Mouse (Mus musculus) hindbrain, embryonic 16.5 days (tissue): ENCODE data around the gene Atp1a2. TPM values are rescaled to one million over a fixed set of nuclear protein-coding genes. Genes with fewer than 3 reads are reported as not detected.
A peak's percentile ranks its signal among the peaks of the same experiment; 100 is the strongest.

Source experiments
- ATAC-seq: fragments of 200-750 bp; cut with Nextera tagmentation; 2 replicates; pipeline ENCODE4 v1.8.0; 2017; ENCODE audit warnings: moderate TSS enrichment, moderate library complexity
- H3K27ac ChIP-seq: fragments of 300-500 bp; sonication (generic); 2 replicates; pipeline ENCODE4 v1.5.1; 2014; ENCODE audit warnings: low read depth, mild to moderate bottlenecking, control low read depth, low read length, moderate library complexity
- H3K27me3 ChIP-seq: fragments of 300-500 bp; sonication (generic); replicated peaks from 2 replicates; pipeline ENCODE4 v1.6.1; 2014; ENCODE audit warnings: low read length; ENCODE audit not compliant: control insufficient read depth, insufficient read depth
- H3K36me3 ChIP-seq: fragments of 300-500 bp; sonication (generic); 2 replicates; pipeline ENCODE4 v1.6.1; 2014; ENCODE audit warnings: mild to moderate bottlenecking, low read length, moderate library complexity, mixed read lengths; ENCODE audit not compliant: control insufficient read depth, insufficient read depth
- H3K4me1 ChIP-seq: fragments of 300-500 bp; sonication (generic); 2 replicates; pipeline ENCODE4 v1.6.1; 2014; ENCODE audit warnings: low read depth, low read length; ENCODE audit not compliant: control insufficient read depth, insufficient read depth
- H3K4me2 ChIP-seq: fragments of 300-500 bp; sonication (generic); 2 replicates; pipeline ENCODE4 v1.6.1; 2014; ENCODE audit warnings: mild to moderate bottlenecking, low read length, control low read depth, moderate library complexity
- H3K4me3 ChIP-seq: fragments of 300-500 bp; sonication (generic); 2 replicates; pipeline ENCODE4 v1.5.1; 2014; ENCODE audit warnings: mild to moderate bottlenecking, low read length, control low read depth, moderate library complexity
- H3K9ac ChIP-seq: fragments of 300-500 bp; sonication (generic); 2 replicates; pipeline ENCODE4 v1.6.1; 2014; ENCODE audit warnings: low read depth, mild to moderate bottlenecking, control low read depth, low read length, moderate library complexity
- H3K9me3 ChIP-seq: fragments of 300-500 bp; sonication (generic); 2 replicates; pipeline ENCODE4 v1.6.1; 2014; ENCODE audit warnings: mild to moderate bottlenecking, low read length, moderate library complexity; ENCODE audit not compliant: control insufficient read depth
- WGBS: fragments of 180-500 bp; shearing (Covaris S2); extraction: QIAGEN DNeasy Blood & Tissue Kit; methylation state at CpG from one replicate; pipeline ENCODE4 v1.1.7; 2014; 5-methylcytosine and 5-hydroxymethylcytosine counted together
- polyA plus RNA-seq: library from polyadenylated mRNA; unstranded; fragments of >200 nt; fragmentation: Nextera tagmentation; extraction: Ambion mirVana; gene quantifications from 2 replicates; pipeline ENCODE4 v1.2.1, GENCODE M21; 2015

The Atp1a2 gene
- polyA plus RNA-seq, 1 experiment from 2014 or later, result 102 TPM

DNA sequence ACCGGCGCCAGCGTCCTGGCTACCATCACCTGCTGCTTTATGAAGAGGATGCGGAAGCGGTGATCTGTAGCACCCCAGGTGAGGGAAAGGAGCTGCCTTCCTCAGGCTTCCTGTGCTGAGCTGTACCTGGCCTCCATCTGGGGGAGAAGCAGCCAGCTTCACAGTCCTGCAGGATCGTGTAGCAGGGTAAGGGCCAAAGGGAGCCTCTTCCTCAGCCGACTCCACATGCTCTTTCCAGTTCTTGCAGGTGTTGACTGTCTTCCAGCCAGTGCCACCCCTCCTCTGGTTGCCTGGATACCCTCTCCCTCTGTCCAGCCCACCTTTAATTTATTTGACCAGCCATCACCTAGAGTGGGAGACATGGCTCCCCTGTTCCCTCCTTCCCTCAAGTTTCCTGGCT lies 21.5 kb upstream of the Atp1a2 start:
- Histone ChIP-seq H3K27ac (peak overlapping the region; percentile 2; the same call in 1 of the 2 replicates), H3K4me1 (peaks cover 13% of the 10 kb centered on the region; the same call in 1 of the 2 replicates), H3K9ac (no peak overlapping the region), H3K27me3 (no peaks in the 10 kb centered on the region), H3K9me3 (no peaks in the 10 kb centered on the region), H3K4me3 (no peak overlapping the region), H3K4me2 (no peak overlapping the region), H3K36me3 (peaks cover 2% of the 10 kb centered on the region; the same call in 1 of the 2 replicates)
- WGBS, result 67% methylated on average over 7 of the region's 7 CpGs
- no peak for ATAC-seq

DNA sequence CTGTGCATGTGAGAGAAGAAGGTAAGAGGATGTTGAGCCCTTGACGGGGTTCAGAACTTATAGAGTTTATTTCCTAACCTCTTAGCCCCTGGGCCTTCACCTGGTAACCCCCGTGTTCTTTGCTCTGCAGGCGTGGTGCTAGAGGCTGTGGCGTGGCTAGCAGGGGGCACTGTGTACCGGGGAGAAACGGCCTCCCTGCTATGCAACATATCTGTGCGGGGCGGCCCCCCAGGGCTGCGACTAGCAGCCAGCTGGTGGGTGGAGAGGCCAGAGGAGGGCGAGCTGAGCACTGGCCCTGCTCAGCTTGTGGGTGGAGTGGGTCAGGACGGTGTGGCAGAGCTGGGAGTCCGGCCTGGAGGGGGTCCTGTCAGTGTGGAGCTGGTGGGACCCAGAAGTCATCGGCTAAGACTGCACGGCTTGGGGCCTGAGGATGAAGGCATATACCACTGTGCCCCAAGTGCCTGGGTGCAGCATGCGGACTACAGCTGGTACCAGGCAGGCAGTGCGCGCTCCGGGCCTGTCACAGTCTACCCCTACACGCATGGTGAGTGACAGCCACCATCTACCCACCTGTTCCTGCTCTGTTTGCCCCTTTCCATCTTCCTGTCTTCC lies 20.7 kb upstream of the Atp1a2 start:
- Histone ChIP-seq H3K27ac (no peak overlapping the region), H3K9ac (0 out of 2 replicates have a peak overlapping the region, but pooled peaks have one; percentile 6), H3K36me3 (peaks cover 2% of the 10 kb centered on the region; the same call in 1 of the 2 replicates), H3K27me3 (no peaks in the 10 kb centered on the region), H3K4me3 (no peak overlapping the region), H3K4me2 (no peak overlapping the region), H3K9me3 (no peaks in the 10 kb centered on the region), H3K4me1 (peaks cover 18% of the 10 kb centered on the region; the same call in 1 of the 2 replicates)
- ATAC-seq, result no peak
- WGBS, result 63% methylated on average over 19 of the region's 19 CpGs

DNA sequence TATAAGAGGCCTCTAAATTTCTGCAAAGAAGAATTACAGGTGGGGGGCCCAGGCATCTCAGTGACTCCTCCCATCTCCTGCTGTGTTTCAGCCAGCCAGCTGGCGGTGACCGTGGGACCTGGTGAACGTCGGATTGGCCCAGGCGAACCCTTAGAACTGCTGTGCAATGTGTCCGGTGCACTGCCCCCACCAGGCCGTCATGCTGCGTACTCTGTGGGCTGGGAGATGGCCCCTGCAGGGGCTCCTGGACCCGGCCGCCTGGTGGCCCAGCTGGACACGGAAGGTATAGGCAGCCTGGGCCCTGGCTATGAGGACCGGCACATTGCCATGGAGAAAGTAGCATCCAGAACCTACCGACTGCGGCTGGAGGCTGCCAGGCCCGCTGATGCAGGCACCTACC lies 20.1 kb upstream of the Atp1a2 start:
- no peaks in the 10 kb centered on the region for H3K27me3 ChIP-seq
- H3K4me2 ChIP-seq, result no peak overlapping the region
- WGBS, result 49% methylated on average over 15 of the region's 15 CpGs
- H3K9me3 ChIP-seq, result no peaks in the 10 kb centered on the region
- ATAC-seq, result no peak
- H3K27ac ChIP-seq, result no peak overlapping the region
- H3K36me3 ChIP-seq, result peaks cover 2% of the 10 kb centered on the region; the same call in 1 of the 2 replicates
- no peak overlapping the region for H3K9ac ChIP-seq
- H3K4me3 ChIP-seq, result no peak overlapping the region
- peaks cover 22% of the 10 kb centered on the region for H3K4me1 ChIP-seq

DNA sequence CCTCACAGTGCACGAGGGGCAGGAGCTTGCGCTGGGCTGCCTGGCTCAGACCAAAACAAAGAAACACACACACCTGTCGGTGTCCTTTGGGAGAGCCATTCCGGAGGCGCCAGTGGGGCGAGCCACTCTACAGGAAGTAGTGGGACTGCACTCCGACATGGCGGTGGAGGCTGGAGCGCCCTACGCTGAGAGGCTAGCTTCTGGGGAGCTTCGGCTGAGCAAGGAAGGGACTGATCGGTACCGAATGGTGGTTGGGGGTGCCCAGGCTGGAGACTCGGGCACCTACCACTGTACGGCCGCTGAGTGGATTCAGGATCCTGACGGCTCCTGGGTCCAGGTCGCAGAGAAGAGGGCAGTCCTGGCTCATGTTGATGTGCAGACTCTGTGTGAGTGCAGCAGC lies 19.6 kb upstream of the Atp1a2 start:
- no peak for ATAC-seq
- no peak overlapping the region for H3K4me3 ChIP-seq
- H3K4me2 ChIP-seq, result no peak overlapping the region
- H3K9me3 ChIP-seq, result no peaks in the 10 kb centered on the region
- peaks cover 27% of the 10 kb centered on the region for H3K4me1 ChIP-seq
- no peak overlapping the region for H3K27ac ChIP-seq
- 60% methylated on average over 18 of the region's 18 CpGs for WGBS
- H3K9ac ChIP-seq, result no peak overlapping the region
- no peaks in the 10 kb centered on the region for H3K27me3 ChIP-seq
- H3K36me3 ChIP-seq, result peaks cover 2% of the 10 kb centered on the region; the same call in 1 of the 2 replicates

DNA sequence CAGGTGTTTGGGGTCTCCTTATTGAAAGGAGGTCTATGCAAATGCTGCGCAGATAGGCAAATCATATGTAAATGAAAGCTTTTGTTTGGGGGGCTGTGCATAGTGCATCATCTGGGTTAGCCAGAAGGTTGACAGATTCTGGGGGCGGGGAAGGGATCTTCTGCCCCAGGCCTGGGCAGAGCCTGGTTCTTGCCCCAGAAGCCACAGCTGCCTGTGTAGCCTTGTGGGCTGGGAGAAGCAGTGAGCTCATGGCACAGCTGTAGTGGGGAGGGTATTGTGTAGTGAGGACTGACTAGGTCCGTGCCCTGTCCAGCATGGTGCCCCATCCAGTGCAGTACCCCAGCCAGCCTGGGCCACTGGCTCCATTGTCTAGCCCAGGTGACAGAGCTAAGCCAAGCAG lies 17.0 kb upstream of the Atp1a2 start:
- 22% methylated on average over 3 of the region's 3 CpGs for WGBS
- Histone ChIP-seq H3K4me3 (no peak overlapping the region), H3K9ac (peak overlapping the region; percentile 23; the same call in 1 of the 2 replicates), H3K9me3 (no peaks in the 10 kb centered on the region), H3K4me2 (peak overlapping the region; percentile 27), H3K36me3 (peaks cover 2% of the 10 kb centered on the region; the same call in 1 of the 2 replicates), H3K27me3 (no peaks in the 10 kb centered on the region), H3K27ac (peak overlapping the region; percentile 42; the same call in 1 of the 2 replicates), H3K4me1 (peaks cover 35% of the 10 kb centered on the region)
- ATAC-seq, result peak; percentile 1; the same call in 1 of the 2 replicates

DNA sequence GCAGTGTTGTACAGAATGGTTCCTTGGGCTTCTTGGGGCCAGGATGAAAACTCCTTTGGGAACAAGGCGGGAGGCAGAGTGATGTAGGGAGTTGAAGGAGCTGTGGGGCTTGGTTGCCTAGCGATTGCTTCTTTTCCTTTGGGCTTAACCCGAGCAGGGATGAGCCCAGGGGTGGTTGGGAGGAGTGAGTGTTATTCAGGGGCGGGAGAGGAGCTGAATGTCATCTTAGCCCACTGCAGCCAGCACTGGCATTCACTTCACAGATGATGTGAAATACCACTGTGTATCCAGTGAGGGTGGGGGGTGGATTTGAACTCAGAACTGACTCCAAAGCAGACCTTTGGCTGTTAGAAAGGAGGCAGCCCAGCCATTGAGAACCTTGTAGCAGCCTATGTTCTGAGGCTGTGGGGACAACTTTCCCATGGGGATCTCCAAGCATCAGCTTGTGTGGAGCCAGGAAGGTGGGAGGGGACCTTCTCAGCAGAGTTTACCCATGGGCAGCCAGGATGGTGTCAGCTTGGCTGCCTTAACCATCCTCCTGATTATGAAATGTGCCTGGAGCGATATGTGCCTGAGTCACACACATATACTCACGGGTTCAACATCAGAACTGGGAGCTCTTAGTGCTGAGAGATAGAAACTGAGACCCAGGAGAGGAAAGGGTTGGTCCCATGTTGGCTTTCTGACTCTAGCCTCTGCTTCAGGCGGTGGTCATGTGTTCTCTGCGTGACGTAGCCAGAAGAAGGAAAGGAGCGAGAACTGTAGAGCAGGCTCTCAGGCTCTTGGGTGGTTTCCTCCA lies 15.9 kb upstream of the Atp1a2 start:
- H3K9ac ChIP-seq, result no peak overlapping the region
- H3K27me3 ChIP-seq, result no peaks in the 10 kb centered on the region
- H3K27ac ChIP-seq, result no peak overlapping the region
- peaks cover 2% of the 10 kb centered on the region; the same call in 1 of the 2 replicates for H3K36me3 ChIP-seq
- peaks cover 42% of the 10 kb centered on the region for H3K4me1 ChIP-seq
- no peaks in the 10 kb centered on the region for H3K9me3 ChIP-seq
- H3K4me3 ChIP-seq, result no peak overlapping the region
- WGBS, result 53% methylated on average over 10 of the region's 10 CpGs
- peak overlapping the region; percentile 93 for H3K4me2 ChIP-seq
- ATAC-seq, result no peak

DNA sequence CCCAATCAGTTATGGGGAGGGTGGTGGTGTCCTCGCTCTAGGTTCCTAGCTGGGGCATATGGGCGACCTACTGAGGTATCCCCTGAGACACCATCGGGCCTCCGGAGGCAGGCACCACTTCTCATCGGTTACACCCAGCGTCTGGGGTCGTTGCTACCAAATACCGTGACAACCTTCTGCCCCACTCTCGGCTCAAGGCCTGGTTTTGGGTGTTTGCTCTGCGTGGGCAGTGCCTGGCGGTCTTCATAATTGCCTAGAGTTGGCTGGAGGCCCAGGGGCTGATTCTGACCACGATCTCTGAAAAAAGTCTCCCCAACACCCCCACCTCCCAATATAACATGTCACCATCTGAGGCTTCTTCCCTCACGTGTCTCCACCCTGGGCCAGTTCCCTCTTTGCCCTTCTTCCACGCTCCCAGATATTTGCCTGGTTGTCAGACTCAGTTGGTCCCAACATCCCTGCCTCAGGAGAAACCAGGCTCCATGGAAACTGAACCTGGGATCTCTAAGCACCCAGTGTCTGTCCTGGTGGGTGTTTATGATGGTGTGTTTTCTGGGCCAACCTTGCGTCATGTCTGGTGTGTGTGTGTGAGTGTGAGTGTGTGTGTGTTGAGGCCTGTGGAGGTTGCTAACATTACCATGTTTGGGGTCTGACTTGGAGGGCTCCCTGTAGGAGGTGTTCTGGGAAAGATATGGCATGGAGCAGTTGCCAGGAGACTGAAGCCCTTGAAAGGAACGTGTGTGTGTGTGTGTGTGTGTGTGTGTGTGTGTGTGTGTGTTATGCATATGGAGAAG lies 15.1 kb upstream of the Atp1a2 start:
- no peak for ATAC-seq
- 12% methylated on average over 16 of the region's 16 CpGs for WGBS

DNA sequence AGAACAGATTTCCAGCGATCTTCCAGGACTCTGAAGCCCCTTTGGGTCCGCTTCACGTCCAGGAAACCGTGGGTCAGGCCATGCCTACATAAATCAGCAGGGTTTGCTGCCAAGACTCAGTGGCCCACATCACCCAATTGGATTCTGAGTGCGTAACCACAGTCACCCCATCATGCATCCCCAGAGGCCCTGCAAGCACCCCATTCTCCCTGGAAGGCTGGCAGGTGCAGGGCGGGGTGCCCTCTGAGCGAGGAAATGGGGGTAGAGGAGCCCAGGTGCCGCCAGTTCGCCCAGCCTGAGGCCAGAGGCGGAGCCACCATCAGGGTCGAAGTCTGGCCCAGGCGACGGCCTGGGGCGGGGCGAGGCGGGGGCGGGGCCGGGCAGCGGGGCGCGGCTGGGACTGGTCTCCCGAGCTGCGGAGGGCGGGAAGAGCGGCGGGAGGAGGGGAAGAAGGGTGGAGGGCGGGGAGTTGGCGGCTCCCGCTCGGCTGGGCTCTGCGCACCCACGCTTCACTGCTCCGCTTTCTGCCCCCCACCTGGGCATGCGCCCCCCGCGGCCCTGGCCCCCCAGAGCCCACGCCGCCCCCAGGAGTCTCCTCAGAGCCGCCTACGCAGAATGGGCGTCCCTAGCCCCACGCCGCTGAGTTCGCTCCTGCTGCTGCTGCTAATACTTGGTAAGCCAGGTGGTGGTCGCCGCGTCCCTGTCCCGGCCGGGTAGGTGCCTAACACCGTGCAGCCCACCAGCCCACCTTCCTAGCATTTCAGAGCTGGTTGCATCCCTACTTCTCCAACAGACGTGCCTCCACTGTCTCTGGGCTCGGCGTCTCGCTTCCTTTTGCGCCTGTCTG lies 14.3 kb upstream of the Atp1a2 start:
- Histone ChIP-seq H3K4me3 (peak overlapping the region; percentile 75), H3K36me3 (no peaks in the 10 kb centered on the region), H3K27me3 (no peaks in the 10 kb centered on the region), H3K27ac (peak overlapping the region; percentile 89), H3K9me3 (no peaks in the 10 kb centered on the region), H3K9ac (peak overlapping the region; percentile 85), H3K4me1 (peaks cover 36% of the 10 kb centered on the region), H3K4me2 (peak overlapping the region; percentile 93)
- ATAC-seq, result peak; percentile 66
- WGBS, result under 1% methylated on average over 35 of the region's 55 CpGs

More for the DNA sequence above, 15.1 kb upstream of the Atp1a2 start:
- no peaks in the 10 kb centered on the region for H3K27me3 ChIP-seq
- peak overlapping the region; percentile 85 for H3K9ac ChIP-seq
- no peaks in the 10 kb centered on the region; the same call in 1 of the 2 replicates for H3K36me3 ChIP-seq
- peaks cover 39% of the 10 kb centered on the region for H3K4me1 ChIP-seq
- H3K9me3 ChIP-seq, result no peaks in the 10 kb centered on the region
- H3K4me3 ChIP-seq, result peak overlapping the region; percentile 75
- H3K27ac ChIP-seq, result peak overlapping the region; percentile 89; the same call in 1 of the 2 replicates
- peak overlapping the region; percentile 93 for H3K4me2 ChIP-seq
